Mouse (Mus musculus): ENCODE data around the gene Myo9b.
"Not testable (repeated sequence)": the region's sequence is repeated elsewhere in the genome, so short reads cannot be mapped to it uniquely, and the experiment has no call there.

The Myo9b gene

GRCm38 (mm10) chr8:71296784-71297183 is 24.3 kb downstream of the Myo9b start:
- DNase-seq (ENCODE audit: low spot score in 2 of 2): no peak

- no peak for DNase-seq (ENCODE audit: low spot score in 2 of 2)
These were observed 24.9 kb downstream of the Myo9b start for GRCm38 (mm10) chr8:71297439-71297838.

GRCm38 (mm10) chr8:71299716-71300115 is 27.2 kb downstream of the Myo9b start:
- DNase-seq (ENCODE audit: low spot score in 2 of 2): no peak

- DNase-seq (ENCODE audit: low spot score in 2 of 2): no peak
These were observed 30.3 kb downstream of the Myo9b start for GRCm38 (mm10) chr8:71302788-71303187.

GRCm38 (mm10) chr8:71303632-71304031 is 31.1 kb downstream of the Myo9b start:
- DNase-seq (ENCODE audit: low spot score in 2 of 2): no peak

DNA sequence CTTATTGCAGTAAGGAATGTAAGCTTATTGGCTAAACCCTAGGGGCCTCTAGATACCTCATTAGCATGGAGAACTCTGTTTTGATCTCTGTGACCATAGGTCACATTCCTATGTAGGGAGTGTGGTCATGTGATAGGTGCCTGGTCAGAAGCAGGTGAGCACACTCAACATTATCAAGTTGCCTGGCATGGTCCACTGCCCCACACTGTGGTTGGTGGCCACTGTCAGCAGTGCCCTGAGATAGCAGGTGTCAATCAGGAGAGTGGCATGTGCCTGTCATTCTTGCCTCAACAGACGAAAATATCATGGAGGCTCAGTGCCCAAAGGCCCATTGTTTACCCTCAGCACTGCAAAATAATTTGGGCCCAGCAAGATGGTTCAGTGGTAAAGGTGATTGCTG is 33.5 kb downstream of the Myo9b start:
- DNase-seq (ENCODE audit: low spot score in 2 of 2): no peak

DNA sequence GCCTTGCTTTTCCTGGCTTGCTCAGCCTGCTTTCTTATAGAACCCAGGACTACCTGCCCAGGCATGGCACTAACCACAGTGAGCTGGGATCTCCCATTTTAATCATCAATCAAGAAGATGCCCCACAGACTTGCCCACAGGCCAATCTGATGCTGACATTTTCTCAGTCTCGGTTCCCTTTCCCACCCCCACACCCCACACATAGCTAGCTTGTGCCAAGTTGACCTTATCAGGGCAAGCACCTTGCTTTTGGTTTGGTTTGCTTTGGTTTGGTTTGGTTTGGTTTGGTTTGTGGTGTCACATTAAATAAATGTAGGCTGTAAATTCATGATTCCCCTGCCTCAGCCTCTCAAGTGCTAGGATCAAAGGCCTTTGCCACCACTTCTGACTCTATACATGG is 34.9 kb downstream of the Myo9b start:
- no peak for DNase-seq (ENCODE audit: low spot score in 2 of 2)

- DNase-seq (ENCODE audit: low spot score in 2 of 2): no peak
These were observed 35.4 kb downstream of the Myo9b start for GRCm38 (mm10) chr8:71307913-71308312.

- DNase-seq (ENCODE audit: low spot score in 2 of 2): no peak
These were observed 37.9 kb downstream of the Myo9b start for GRCm38 (mm10) chr8:71310446-71310845.

DNA sequence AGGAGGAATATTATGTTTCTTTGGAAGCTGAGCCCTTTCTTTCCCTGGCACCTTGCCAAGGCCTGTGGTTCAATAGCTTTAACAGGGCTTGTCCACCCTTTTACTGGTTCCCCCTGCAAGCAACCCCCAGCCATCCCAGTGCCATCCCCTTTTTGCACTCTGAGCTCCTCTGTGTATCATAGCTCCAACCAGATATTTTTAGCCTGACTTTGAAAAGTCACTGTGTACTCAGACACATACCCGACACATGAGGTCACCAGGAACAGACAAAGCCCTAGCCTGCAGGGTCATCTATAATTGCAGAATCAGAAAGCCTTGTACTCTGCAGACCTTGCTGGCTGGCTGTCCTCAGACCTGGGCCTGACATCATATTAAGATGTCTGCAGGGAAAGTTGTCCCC is 40.2 kb downstream of the Myo9b start:
- DNase-seq (ENCODE audit: low spot score in 2 of 2): no peak

DNA sequence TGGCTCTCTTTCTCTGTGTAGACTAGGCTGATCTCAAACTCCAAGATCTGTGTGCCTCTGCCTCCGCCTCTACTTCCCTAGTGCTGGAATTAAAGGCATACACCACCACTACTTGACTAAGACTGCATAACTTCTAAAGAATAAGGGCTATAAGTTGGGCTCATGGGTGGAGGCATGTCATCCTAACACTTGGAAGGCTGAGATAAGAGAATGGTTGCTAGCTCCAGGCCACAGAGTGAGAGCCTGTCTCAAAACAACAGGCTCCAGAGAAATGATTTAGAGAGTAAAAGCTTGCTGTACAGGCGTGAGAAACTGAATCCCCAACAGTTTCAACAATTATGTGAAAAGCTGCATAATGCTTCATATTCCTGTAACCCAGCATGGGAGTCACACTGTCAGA is 41.4 kb downstream of the Myo9b start:
- DNase-seq (ENCODE audit: low spot score in 2 of 2): no peak

- DNase-seq (ENCODE audit: low spot score in 2 of 2): no peak
These were observed 43.5 kb downstream of the Myo9b start for GRCm38 (mm10) chr8:71315972-71316371.

GRCm38 (mm10) chr8:71316486-71317031 is 44.0 kb downstream of the Myo9b start:
- no peak for DNase-seq (ENCODE audit: low spot score in 2 of 2)

GRCm38 (mm10) chr8:71318610-71319009 is 46.1 kb downstream of the Myo9b start:
- not testable (repeated sequence) for DNase-seq (ENCODE audit: low spot score in 2 of 2)

- DNase-seq (ENCODE audit: low spot score in 2 of 2): not testable (repeated sequence)
These were observed 47.2 kb downstream of the Myo9b start for GRCm38 (mm10) chr8:71319760-71320159.

GRCm38 (mm10) chr8:71322939-71323338 is 50.4 kb downstream of the Myo9b start:
- no peak for DNase-seq (ENCODE audit: low spot score in 2 of 2)

GRCm38 (mm10) chr8:71324848-71325247 is 52.3 kb downstream of the Myo9b start:
- DNase-seq (ENCODE audit: low spot score in 2 of 2): no peak

DNA sequence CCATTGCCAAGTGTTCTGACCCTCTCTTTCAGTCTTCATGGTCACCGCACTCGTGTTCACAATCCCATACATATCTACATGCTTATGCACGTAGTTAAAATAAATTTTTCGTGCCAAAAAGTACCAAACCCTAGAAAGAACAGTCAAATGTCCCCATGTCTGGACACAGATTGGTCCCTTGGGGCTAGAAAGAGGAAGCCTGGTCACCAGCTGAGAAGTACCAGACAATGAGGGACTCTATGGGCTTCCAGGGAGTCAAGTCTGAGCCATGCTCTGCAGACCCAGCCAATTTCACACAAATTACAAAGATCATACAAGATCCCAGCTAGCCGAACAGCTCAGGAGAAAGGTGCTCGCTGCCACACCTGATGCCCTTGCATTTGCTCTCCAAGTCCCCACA is 65.3 kb downstream of the Myo9b start:
- not testable (repeated sequence) for DNase-seq (ENCODE audit: low spot score in 2 of 2)

DNA sequence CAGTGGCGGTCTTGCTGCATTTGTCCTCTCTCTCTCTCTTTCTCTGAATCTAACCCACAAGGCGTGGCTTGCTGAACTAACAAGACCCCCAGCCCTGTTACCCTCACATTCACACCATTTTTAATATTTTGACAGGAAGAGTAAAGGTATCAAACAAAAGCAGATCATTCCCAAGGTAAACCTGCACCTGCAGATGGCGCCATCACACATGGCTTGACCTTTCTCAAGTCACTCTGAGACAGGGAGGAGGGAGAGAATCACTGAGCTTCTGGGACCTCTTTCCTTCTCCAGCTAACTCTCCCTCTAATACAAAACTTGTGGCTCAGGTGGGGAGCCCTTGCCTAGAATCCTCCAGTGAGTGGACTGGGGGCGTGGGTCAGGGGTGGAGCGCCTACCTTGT is 68.1 kb downstream of the Myo9b start:
- no peak for DNase-seq (ENCODE audit: low spot score in 2 of 2)

GRCm38 (mm10) chr8:71346581-71346980 is 74.1 kb downstream of the Myo9b start:
- DNase-seq (ENCODE audit: low spot score in 2 of 2): no peak

- no peak for DNase-seq (ENCODE audit: low spot score in 2 of 2)
These were observed 78.6 kb downstream of the Myo9b start for GRCm38 (mm10) chr8:71351117-71351516.

DNA sequence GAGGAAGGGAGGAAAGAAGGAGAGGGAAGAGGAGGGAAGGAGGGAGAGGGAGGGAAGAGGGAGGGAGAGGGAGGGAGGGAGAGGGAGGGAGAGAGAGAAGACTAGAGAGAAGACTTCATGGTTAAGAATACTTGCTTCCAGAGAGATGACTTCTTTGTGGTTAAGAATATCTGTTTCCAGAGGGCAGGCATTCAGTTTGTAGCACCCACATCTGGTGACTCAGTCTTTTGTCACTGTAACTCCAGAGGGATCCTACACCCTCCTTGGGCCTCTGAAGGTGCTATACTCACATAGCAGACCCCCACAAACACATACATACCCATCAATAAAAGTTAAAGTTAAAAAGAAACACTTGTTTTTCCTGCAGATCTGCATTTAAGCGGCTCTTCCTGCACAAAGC is 79.0 kb downstream of the Myo9b start:
- no peak for DNase-seq (ENCODE audit: low spot score in 2 of 2)

GRCm38 (mm10) chr8:71358026-71358425 is 85.5 kb downstream of the Myo9b start:
- DNase-seq (ENCODE audit: low spot score in 2 of 2): no peak

DNA sequence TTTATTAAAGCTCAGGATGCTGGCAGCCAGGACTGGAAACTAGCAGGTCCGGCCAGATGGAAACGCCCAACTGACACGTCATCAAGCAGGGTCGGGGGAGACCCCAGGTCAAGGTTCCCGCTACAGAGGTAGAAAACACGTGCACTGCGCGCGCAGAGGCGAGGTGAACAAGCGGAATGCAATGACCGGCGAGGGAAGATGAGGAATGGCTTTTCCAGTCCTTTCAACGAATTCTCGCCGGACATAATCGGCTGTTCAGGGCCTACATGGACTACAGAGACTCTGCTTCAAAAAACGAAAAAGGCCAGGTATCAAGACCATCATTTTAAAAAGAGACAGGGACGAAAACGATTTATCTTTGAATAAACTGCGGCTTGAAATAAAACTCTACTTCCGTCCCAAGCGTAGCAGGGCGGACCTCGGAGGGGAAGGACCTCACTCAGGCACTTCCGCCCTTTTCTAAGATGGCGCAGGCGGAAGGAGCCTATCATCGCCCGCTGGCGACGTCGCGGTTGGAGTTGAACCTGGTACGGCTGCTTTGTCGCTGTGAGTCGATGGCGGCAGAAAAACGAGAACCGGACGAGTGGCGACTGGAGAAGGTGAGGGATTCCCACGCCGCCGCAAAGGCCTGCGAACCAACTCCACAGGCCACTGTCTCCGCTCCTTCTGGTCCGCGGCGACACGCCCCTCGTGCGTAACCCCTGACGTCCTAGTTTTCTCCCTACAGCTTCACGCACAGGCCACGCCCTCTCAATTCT is 94.4 kb downstream of the Myo9b start, which contains the start of gene Use1:
Use1 (plus strand) TSS at position 78 of the 758 bp plus-strand sequence.
- DNase-seq (ENCODE audit: low spot score in 2 of 2): peak; percentile 82 to 87

Measured in frontal cortex, postnatal 10 days (tissue).